Mouse (Mus musculus): ENCODE measurements at regions not wholly inside any gene's neighbourhood (a gene's known extent, or its start where the extent isn't known, plus 50 kb on each side); places are given as distances from the start of the nearest gene placed in this dataset.

DNA sequence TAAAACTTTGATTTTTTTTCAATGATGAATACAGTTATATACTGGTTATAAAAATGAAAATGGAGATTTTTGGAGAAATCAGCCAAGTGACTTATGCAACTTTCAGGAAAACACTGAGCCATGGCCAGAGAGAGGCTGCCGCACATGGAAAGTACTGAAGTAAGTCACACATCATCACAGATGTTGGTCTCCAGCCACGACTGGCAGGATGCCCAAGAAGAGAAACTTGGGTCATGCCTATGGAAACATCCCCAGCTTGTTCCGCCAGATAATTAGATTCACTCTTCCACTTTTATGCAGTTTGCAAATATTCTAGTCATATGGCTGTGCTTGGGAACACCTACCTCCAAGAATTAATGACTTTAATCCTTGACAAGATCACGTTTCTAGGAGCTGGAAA is 544.8 kb upstream of the Id4 start:
- TF ChIP-seq EP300 (optimal IDR thresholded peaks at IDR 0.05) (no peak), CTCF (IDR thresholded peaks at IDR 0.05; ENCODE audit: low read depth) (no peak)
